Mouse (Mus musculus): ENCODE results near the gene Mthfr. TPM values are rescaled to one million over a fixed set of nuclear protein-coding genes. Genes with fewer than 3 reads are reported as not detected.

The Mthfr gene
- total and polyA plus RNA-seq, 3 experiments = 7.4 to 15.5 TPM; not detected in 1

- Histone ChIP-seq H3K27me3 (ENCODE audit: control insufficient read depth in 1 of 2, insufficient read depth in 2 of 2, low read length in 2 of 2) (no peaks in the 10 kb centered on the region), H3K4me1 (ENCODE audit: control insufficient read depth in 1 of 2, insufficient read depth in 2 of 2, low read length in 2 of 2) (peaks cover 0 to 10% of the 10 kb centered on the region in 2 experiments; a peak in 2 of 4 replicates), H3K9me3 (replicated peaks; ENCODE audit: insufficient read depth, low read length) (no peaks in the 10 kb centered on the region), H3K36me3 (ENCODE audit: control insufficient read depth in 1 of 2, insufficient read depth in 2 of 2, low read length in 2 of 2) (peaks cover 0 to 2% of the 10 kb centered on the region in 2 experiments; a peak in 1 of 4 replicates), H3K27ac (ENCODE audit: control insufficient read depth, low read depth, low read length) (peak overlapping the region; percentile 92), H3K4me3 (ENCODE audit: control insufficient read depth in 1 of 2, insufficient read depth in 1 of 2, low read depth in 2 of 2, low read length in 2 of 2) (peak overlapping the region; percentile 29 to 60), H3K79me2 (ENCODE audit: control insufficient read depth, insufficient read depth, low read length, poor library complexity) (peaks cover 3% of the 10 kb centered on the region), H3K9ac (ENCODE audit: control insufficient read depth, low read depth, low read length, poor library complexity, severe bottlenecking) (peak overlapping the region; percentile 62)
- peak; percentile 95 for DNase-seq (ENCODE audit: low read depth, low spot score)
- TF ChIP-seq ETS1 (IDR thresholded peaks at IDR 0.05; ENCODE audit: low read depth, low read length) = 0 out of 2 replicates have a peak, but pooled peaks have one; percentile 21
- no peak for TF ChIP-seq ZC3H11A (IDR thresholded peaks at IDR 0.05; ENCODE audit: low read depth, low read length)
- peak; percentile 26 for TF ChIP-seq RAD21 (IDR thresholded peaks at IDR 0.05; ENCODE audit: low read depth, low read length)
- peak; percentile 40 to 77 (median 66) for TF ChIP-seq CTCF (IDR thresholded peaks at IDR 0.05 in 2 of 3, conservative IDR thresholded peaks at IDR 0.05 in 1 of 3; ENCODE audit: control insufficient read depth in 1 of 3, insufficient read depth in 1 of 3, low read depth in 2 of 3, low read length in 3 of 3, poor library complexity in 1 of 3, severe bottlenecking in 1 of 3)
- TF ChIP-seq UBTF (IDR thresholded peaks at IDR 0.05; ENCODE audit: borderline replicate concordance, insufficient read depth, low read depth, low read length) = no peak
- TF ChIP-seq USF1 (IDR thresholded peaks at IDR 0.05; ENCODE audit: low read depth, low read length) = peak; percentile 89
- peak; percentile 81 for TF ChIP-seq ELF1 (IDR thresholded peaks at IDR 0.05; ENCODE audit: low read depth, low read length)
- no peak for TF ChIP-seq JUND (IDR thresholded peaks at IDR 0.05; ENCODE audit: low read depth, low read length)
- no peak; the same call in 1 of the 2 replicates for TF ChIP-seq POLR2AphosphoS2 (IDR thresholded peaks at IDR 0.05; ENCODE audit: low read length)
- TF ChIP-seq GATA1 (IDR thresholded peaks at IDR 0.05; ENCODE audit: low read depth, low read length) = peak; percentile 57; the same call in 1 of the 2 replicates
- TF ChIP-seq NRF1 (IDR thresholded peaks at IDR 0.05; ENCODE audit: insufficient read depth, low read depth, low read length, poor library complexity, severe bottlenecking) = no peak
- no peak for TF ChIP-seq MAFK (IDR thresholded peaks at IDR 0.05; ENCODE audit: borderline replicate concordance, low read depth, low read length)
- TF ChIP-seq MYB (IDR thresholded peaks at IDR 0.05; ENCODE audit: low read depth, low read length) = no peak
- peak; percentile 34; the same call in 1 of the 2 replicates for TF ChIP-seq MAX (IDR thresholded peaks at IDR 0.05; ENCODE audit: low read length)
- no peak for TF ChIP-seq TCF12 (IDR thresholded peaks at IDR 0.05; ENCODE audit: low read depth, low read length)
- TF ChIP-seq TBP (IDR thresholded peaks at IDR 0.05; ENCODE audit: low read depth, low read length) = peak; percentile 14; the same call in 1 of the 2 replicates
- TF ChIP-seq MXI1 (IDR thresholded peaks at IDR 0.05; ENCODE audit: low read depth, low read length) = peak; percentile 60
- no peak for TF ChIP-seq HCFC1 (IDR thresholded peaks at IDR 0.05; ENCODE audit: low read depth, low read length)
- peak; percentile 44; the same call in 1 of the 2 replicates for TF ChIP-seq SIN3A (IDR thresholded peaks at IDR 0.05; ENCODE audit: low read length)
- TF ChIP-seq USF2 (IDR thresholded peaks at IDR 0.05; ENCODE audit: borderline replicate concordance in 1 of 2, insufficient read depth in 1 of 2, low read depth in 1 of 2, low read length in 2 of 2) = peak; percentile 15 to 48; a peak in 1 of 4 replicates
- TF ChIP-seq RCOR1 (IDR thresholded peaks at IDR 0.05; ENCODE audit: low read depth, low read length) = no peak
- TF ChIP-seq SMC3 (IDR thresholded peaks at IDR 0.05; ENCODE audit: low read depth, low read length) = peak; percentile 32
- TF ChIP-seq CHD1 (IDR thresholded peaks at IDR 0.05; ENCODE audit: low read depth, low read length) = no peak
- peak; percentile 61 for TF ChIP-seq NELFE (IDR thresholded peaks at IDR 0.05; ENCODE audit: low read depth, low read length)
- TF ChIP-seq POLR2A (IDR thresholded peaks at IDR 0.05; ENCODE audit: control insufficient read depth in 1 of 2, insufficient read depth in 1 of 2, low read depth in 1 of 2, low read length in 2 of 2, poor library complexity in 1 of 2) = peak in 1 of 2 experiments; percentile 78; a peak in 2 of 4 replicates
- no peak for TF ChIP-seq POLR2AphosphoS5 (IDR thresholded peaks at IDR 0.05; ENCODE audit: borderline replicate concordance, low read depth, low read length)
These were observed 43.6 kb downstream of the Mthfr start for GRCm38 (mm10) chr4:148082257-148083044.
